Mouse (Mus musculus) stomach, embryonic 15.5 days (tissue): Measurements from ENCODE around the gene Dnpep. TPM values are rescaled to one million over a fixed set of nuclear protein-coding genes. Genes with fewer than 3 reads are reported as not detected.

Source experiments
- ATAC-seq: fragments of 200-750 bp; cut with Nextera tagmentation; 2 replicates; pipeline ENCODE4 v1.8.0; 2017; ENCODE audit warnings: low read depth, moderate number of reproducible peaks, moderate TSS enrichment; ENCODE audit not compliant: insufficient read depth, low FRiP score
- H3K27ac ChIP-seq: fragments of 300-500 bp; sonication (generic); 2 replicates; pipeline ENCODE4 v1.5.1; 2015; ENCODE audit warnings: mild to moderate bottlenecking, inconsistent platforms
- H3K27me3 ChIP-seq: fragments of 300-500 bp; sonication (generic); replicated peaks from 2 replicates; pipeline ENCODE4 v1.6.1; 2015; ENCODE audit warnings: inconsistent platforms
- H3K36me3 ChIP-seq: fragments of 300-500 bp; sonication (generic); 2 replicates; pipeline ENCODE4 v1.6.1; 2015; ENCODE audit warnings: inconsistent platforms
- H3K4me1 ChIP-seq: fragments of 300-500 bp; sonication (generic); 2 replicates; pipeline ENCODE4 v1.6.1; 2015; ENCODE audit warnings: inconsistent platforms
- H3K4me2 ChIP-seq: fragments of 300-500 bp; sonication (generic); 2 replicates; pipeline ENCODE4 v1.6.1; 2015; ENCODE audit warnings: mild to moderate bottlenecking, inconsistent platforms
- H3K4me3 ChIP-seq: fragments of 300-500 bp; sonication (generic); replicated peaks from 2 replicates; pipeline ENCODE4 v1.5.1; 2015; ENCODE audit warnings: inconsistent platforms
- H3K9ac ChIP-seq: fragments of 300-500 bp; sonication (generic); 2 replicates; pipeline ENCODE4 v1.6.1; 2015; ENCODE audit warnings: inconsistent platforms
- H3K9me3 ChIP-seq: fragments of 300-500 bp; sonication (generic); 2 replicates; pipeline ENCODE4 v1.6.1; 2016; ENCODE audit warnings: inconsistent platforms
- WGBS: fragments of 180-500 bp; shearing (Covaris S2); methylation state at CpG from one replicate; pipeline ENCODE4 v1.1.7; 2015; 5-methylcytosine and 5-hydroxymethylcytosine counted together
- polyA plus RNA-seq: library from polyadenylated mRNA; unstranded; fragments of >200 nt; fragmentation: Nextera tagmentation; extraction: Ambion mirVana; gene quantifications from 2 replicates; pipeline ENCODE4 v1.2.1, GENCODE M21; 2015

Gene Dnpep
- polyA plus RNA-seq, 1 experiment from 2014 or later = 123 TPM

GRCm38 (mm10) chr1:75345036-75345935 lies 27.5 kb upstream of the Dnpep start:
- ATAC-seq = no peak
- no peaks in the 10 kb centered on the region for H3K9me3 ChIP-seq
- WGBS = 42% methylated on average over 20 of the region's 20 CpGs
- H3K27me3 ChIP-seq = no peaks in the 10 kb centered on the region
- peak overlapping the region; percentile 54; the same call in 1 of the 2 replicates for H3K27ac ChIP-seq
- H3K4me2 ChIP-seq = 0 out of 2 replicates have a peak overlapping the region, but pooled peaks have one; percentile 3
- peaks cover 25% of the 10 kb centered on the region for H3K4me1 ChIP-seq
- no peaks in the 10 kb centered on the region for H3K36me3 ChIP-seq
- no peak overlapping the region for H3K9ac ChIP-seq
- H3K4me3 ChIP-seq = no peak overlapping the region

GRCm38 (mm10) chr1:75344291-75345035 lies 26.7 kb upstream of the Dnpep start:
- Histone ChIP-seq H3K27ac (peak overlapping the region; percentile 54), H3K9me3 (no peaks in the 10 kb centered on the region), H3K27me3 (no peaks in the 10 kb centered on the region), H3K9ac (no peak overlapping the region), H3K36me3 (no peaks in the 10 kb centered on the region), H3K4me3 (no peak overlapping the region), H3K4me2 (0 out of 2 replicates have a peak overlapping the region, but pooled peaks have one; percentile 5), H3K4me1 (peaks cover 24% of the 10 kb centered on the region)
- 11% methylated on average over 15 of the region's 15 CpGs for WGBS
- ATAC-seq = 0 out of 2 replicates have a peak, but pooled peaks have one; percentile 24

- under 1% methylated on average over 8 of the region's 8 CpGs for WGBS
- H3K4me2 ChIP-seq = no peak overlapping the region
- ATAC-seq = peak; percentile 17; the same call in 1 of the 2 replicates
- H3K27me3 ChIP-seq = no peaks in the 10 kb centered on the region
- peaks cover 35% of the 10 kb centered on the region for H3K4me1 ChIP-seq
- H3K4me3 ChIP-seq = no peak overlapping the region
- no peak overlapping the region for H3K9ac ChIP-seq
- no peaks in the 10 kb centered on the region for H3K9me3 ChIP-seq
- no peaks in the 10 kb centered on the region for H3K36me3 ChIP-seq
- H3K27ac ChIP-seq = no peak overlapping the region
Measured at GRCm38 (mm10) chr1:75342874-75343416, 25.2 kb upstream of the Dnpep start.

- no peaks in the 10 kb centered on the region for H3K9me3 ChIP-seq
- no peak for ATAC-seq
- H3K36me3 ChIP-seq = no peaks in the 10 kb centered on the region
- 81% methylated on average over 2 of the region's 2 CpGs for WGBS
- H3K27ac ChIP-seq = no peak overlapping the region
- peaks cover 41% of the 10 kb centered on the region for H3K4me1 ChIP-seq
- H3K27me3 ChIP-seq = no peaks in the 10 kb centered on the region
- no peak overlapping the region for H3K4me3 ChIP-seq
- H3K4me2 ChIP-seq = no peak overlapping the region
- H3K9ac ChIP-seq = no peak overlapping the region
Measured at GRCm38 (mm10) chr1:75340519-75340918, 22.7 kb upstream of the Dnpep start.

GRCm38 (mm10) chr1:75339337-75339736 lies 21.5 kb upstream of the Dnpep start:
- 33% methylated on average over 9 of the region's 9 CpGs for WGBS
- no peak overlapping the region for H3K9ac ChIP-seq
- no peak overlapping the region for H3K4me2 ChIP-seq
- no peak overlapping the region for H3K27ac ChIP-seq
- H3K9me3 ChIP-seq = no peaks in the 10 kb centered on the region
- H3K36me3 ChIP-seq = no peaks in the 10 kb centered on the region
- peaks cover 30% of the 10 kb centered on the region for H3K4me1 ChIP-seq
- H3K4me3 ChIP-seq = no peak overlapping the region
- no peaks in the 10 kb centered on the region for H3K27me3 ChIP-seq
- ATAC-seq = no peak

- 0 out of 2 replicates have a peak overlapping the region, but pooled peaks have one; percentile 17 for H3K4me2 ChIP-seq
- no peaks in the 10 kb centered on the region for H3K9me3 ChIP-seq
- H3K36me3 ChIP-seq = no peaks in the 10 kb centered on the region
- 9% methylated on average over 11 of the region's 11 CpGs for WGBS
- no peak overlapping the region for H3K4me3 ChIP-seq
- H3K27me3 ChIP-seq = no peaks in the 10 kb centered on the region
- no peak overlapping the region for H3K9ac ChIP-seq
- peak; percentile 75 for ATAC-seq
- 0 out of 2 replicates have a peak overlapping the region, but pooled peaks have one; percentile 6 for H3K27ac ChIP-seq
- peaks cover 24% of the 10 kb centered on the region for H3K4me1 ChIP-seq
Measured at GRCm38 (mm10) chr1:75338091-75338694, 20.4 kb upstream of the Dnpep start.

GRCm38 (mm10) chr1:75337097-75337496 lies 19.3 kb upstream of the Dnpep start:
- Histone ChIP-seq H3K9me3 (no peaks in the 10 kb centered on the region), H3K36me3 (no peaks in the 10 kb centered on the region), H3K9ac (no peak overlapping the region), H3K4me3 (no peak overlapping the region), H3K27me3 (no peaks in the 10 kb centered on the region), H3K4me2 (no peak overlapping the region), H3K27ac (no peak overlapping the region), H3K4me1 (peaks cover 24% of the 10 kb centered on the region)
- 49% methylated on average over 9 of the region's 9 CpGs for WGBS
- ATAC-seq = no peak

GRCm38 (mm10) chr1:75336461-75336860 lies 18.7 kb upstream of the Dnpep start:
- Histone ChIP-seq H3K9me3 (no peaks in the 10 kb centered on the region), H3K9ac (no peak overlapping the region), H3K36me3 (no peaks in the 10 kb centered on the region), H3K4me2 (no peak overlapping the region), H3K4me1 (peaks cover 24% of the 10 kb centered on the region), H3K4me3 (no peak overlapping the region), H3K27me3 (no peaks in the 10 kb centered on the region), H3K27ac (no peak overlapping the region)
- no peak for ATAC-seq
- WGBS = 51% methylated on average over 3 of the region's 3 CpGs

GRCm38 (mm10) chr1:75331271-75331670 lies 13.5 kb upstream of the Dnpep start:
- H3K36me3 ChIP-seq = no peaks in the 10 kb centered on the region
- H3K4me2 ChIP-seq = no peak overlapping the region
- no peak for ATAC-seq
- 54% methylated on average over 1 of the region's 1 CpGs for WGBS
- H3K9ac ChIP-seq = no peak overlapping the region
- H3K27ac ChIP-seq = no peak overlapping the region
- no peak overlapping the region for H3K4me3 ChIP-seq
- no peaks in the 10 kb centered on the region for H3K4me1 ChIP-seq
- no peaks in the 10 kb centered on the region for H3K9me3 ChIP-seq
- H3K27me3 ChIP-seq = no peaks in the 10 kb centered on the region

GRCm38 (mm10) chr1:75327461-75327860 lies 9.7 kb upstream of the Dnpep start:
- Histone ChIP-seq H3K9me3 (no peaks in the 10 kb centered on the region), H3K4me1 (no peaks in the 10 kb centered on the region), H3K4me3 (no peak overlapping the region), H3K9ac (no peak overlapping the region), H3K27me3 (no peaks in the 10 kb centered on the region), H3K27ac (no peak overlapping the region), H3K4me2 (no peak overlapping the region), H3K36me3 (no peaks in the 10 kb centered on the region)
- ATAC-seq = no peak

GRCm38 (mm10) chr1:75319166-75319565 lies 1.4 kb upstream of the Dnpep start:
- 72% methylated on average over 10 of the region's 10 CpGs for WGBS
- no peak overlapping the region for H3K9ac ChIP-seq
- peaks cover under 1% of the 10 kb centered on the region; the same call in 1 of the 2 replicates for H3K36me3 ChIP-seq
- H3K4me1 ChIP-seq = peaks cover 11% of the 10 kb centered on the region; the same call in 1 of the 2 replicates
- H3K27me3 ChIP-seq = no peaks in the 10 kb centered on the region
- no peak overlapping the region for H3K4me2 ChIP-seq
- H3K4me3 ChIP-seq = no peak overlapping the region
- no peak for ATAC-seq
- H3K27ac ChIP-seq = no peak overlapping the region
- no peaks in the 10 kb centered on the region for H3K9me3 ChIP-seq
